Mouse (Mus musculus) gonadal fat pad, adult 2 months (tissue): Measurements from ENCODE around the gene Tmprss11e. TPM values are rescaled to one million over a fixed set of nuclear protein-coding genes. Genes with fewer than 3 reads are reported as not detected.

Source experiments
- polyA plus RNA-seq: library from polyadenylated mRNA; depleted of rRNA; stranded (reverse); fragments of >200 nt; gene quantifications from 2 replicates; pipeline ENCODE4 v1.2.3, GENCODE M21; 2012; rRNA removed

Tmprss11e gene
- polyA plus RNA-seq, 1 experiment, result not detected

Other genes with a start within 250 kb of the Tmprss11e start
- gene Tmprss11g, start 227.2 kb downstream of the Tmprss11e start, polyA plus RNA-seq, result not detected in 2 replicates
- not detected in 2 replicates for gene Tmprss11f, start 113.4 kb downstream of the Tmprss11e start, polyA plus RNA-seq
- not detected in 2 replicates for gene Tmprss11b, start 69.5 kb downstream of the Tmprss11e start, polyA plus RNA-seq
- gene Ythdc1, start 58.4 kb upstream of the Tmprss11e start, polyA plus RNA-seq, result 9.8 and 17.3 TPM in 2 replicates
- gene Ugt2b34, start 161.1 kb upstream of the Tmprss11e start, polyA plus RNA-seq, result 0.06 TPM in 1 of 2 replicates, not detected in the other
- 0.05 and 0.11 TPM in 2 replicates for gene Ugt2b1, start 180.7 kb upstream of the Tmprss11e start, polyA plus RNA-seq